Mouse (Mus musculus) heart, adult 11 months (tissue): ENCODE data around the gene Atp8b2.

Source experiments
- DNase-seq: peaks from one replicate; pipeline ENCODE4 v3.0.0; 2022

Atp8b2 gene

GRCm38 (mm10) chr3:89898870-89899510 is 64.3 kb downstream of the Atp8b2 start:
- DNase-seq, result peak; percentile 98

- peak; percentile 82 for DNase-seq
Measured at GRCm38 (mm10) chr3:89898011-89898410, 65.3 kb downstream of the Atp8b2 start.

GRCm38 (mm10) chr3:89897204-89897796 is 66.0 kb downstream of the Atp8b2 start:
- DNase-seq, result peak; percentile 91

GRCm38 (mm10) chr3:89896571-89896970 is 66.7 kb downstream of the Atp8b2 start:
- DNase-seq, result peak; percentile 89

- no peak for DNase-seq
Measured at GRCm38 (mm10) chr3:89892517-89893106, 70.7 kb downstream of the Atp8b2 start.

- no peak for DNase-seq
Measured at GRCm38 (mm10) chr3:89891696-89892095, 71.6 kb downstream of the Atp8b2 start.

- DNase-seq, result peak; percentile 95
Measured at GRCm38 (mm10) chr3:89889841-89890430, 73.4 kb downstream of the Atp8b2 start.
